Comparison of ENCODE assay signal across 8 mouse cellular contexts in the genomic region with DNA sequence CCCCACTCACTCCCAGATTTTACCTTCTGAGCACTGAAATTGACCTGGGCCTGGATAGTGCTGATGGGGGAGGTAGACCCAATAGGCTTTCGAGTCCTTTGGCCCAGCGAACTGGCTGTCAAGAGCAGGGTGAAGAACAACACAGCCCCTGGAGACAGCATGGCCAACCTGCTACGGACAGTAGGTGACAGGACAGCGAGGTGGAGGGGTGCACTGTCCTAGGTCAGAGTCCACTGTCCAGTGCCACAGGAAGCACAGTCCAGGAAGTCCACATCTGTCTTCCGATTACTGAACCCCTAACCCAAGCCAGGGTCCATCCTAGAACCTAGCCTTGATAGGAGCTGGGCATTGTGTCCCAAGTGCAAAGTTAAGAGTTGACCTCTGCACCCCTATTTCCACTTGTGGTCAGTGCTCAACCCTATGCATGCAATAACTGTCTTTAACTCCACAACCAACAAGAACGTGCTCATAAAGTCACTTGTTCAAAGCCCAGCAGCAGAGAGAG. TPM values are rescaled to one million over a fixed set of nuclear protein-coding genes. Genes with fewer than 3 reads are reported as not detected.
DNase-seq lines count a peak whose midpoint lies in the region; ATAC-seq and TF ChIP-seq lines count a peak whose summit lies in the region.

No protein-coding gene starts in this region.

- WGBS in forebrain, embryonic 16.5 days, result 65% methylated on average over 6 of the region's 6 CpGs
- WGBS in limb, embryonic 15.5 days, result 69% methylated on average over 6 of the region's 6 CpGs
- WGBS in stomach, embryonic 16.5 days, result 64% methylated on average over 6 of the region's 6 CpGs

- peak overlapping the region; percentile 68 for H3K4me2 ChIP-seq in forebrain, embryonic 16.5 days (ENCODE audit: low read length)
- peak overlapping the region; percentile 65 for H3K4me2 ChIP-seq in limb, embryonic 15.5 days
- H3K4me2 ChIP-seq in stomach, embryonic 16.5 days (ENCODE audit: low read depth, low read length), result peak overlapping the region; percentile 54

- ATAC-seq in forebrain, embryonic 16.5 days, result peak; percentile 27
- no peak for ATAC-seq in limb, embryonic 15.5 days (ENCODE audit: insufficient number of reproducible peaks, low FRiP score, low TSS enrichment, low read depth)
- peak; percentile 7; the same call in 1 of the 2 replicates for ATAC-seq in stomach, embryonic 16.5 days (ENCODE audit: insufficient read depth, low FRiP score)

- TF ChIP-seq CTCF in E14TG2a.4 (conservative IDR thresholded peaks at IDR 0.05; ENCODE audit: low read length), result no peak

- peak overlapping the region; percentile 93 for H3K4me3 ChIP-seq in E14TG2a.4 (replicated peaks; ENCODE audit: low read length)
- H3K4me3 ChIP-seq in forebrain, embryonic 16.5 days (replicated peaks; ENCODE audit: low read length), result peak overlapping the region; percentile 85
- H3K4me3 ChIP-seq in limb, embryonic 15.5 days, result peak overlapping the region; percentile 72
- peak overlapping the region; percentile 90 for H3K4me3 ChIP-seq in stomach, embryonic 16.5 days (replicated peaks; ENCODE audit: low read length)

- no peaks in the 10 kb centered on the region for H3K27me3 ChIP-seq in E14TG2a.4 (ENCODE audit: insufficient read depth, low read length)
- no peaks in the 10 kb centered on the region for H3K27me3 ChIP-seq in forebrain, embryonic 16.5 days (replicated peaks; ENCODE audit: control insufficient read depth, insufficient read depth, low read length)
- no peaks in the 10 kb centered on the region for H3K27me3 ChIP-seq in limb, embryonic 15.5 days
- no peaks in the 10 kb centered on the region for H3K27me3 ChIP-seq in stomach, embryonic 16.5 days (ENCODE audit: control insufficient read depth, insufficient read depth, low read length)

- H3K9ac ChIP-seq in forebrain, embryonic 16.5 days (replicated peaks; ENCODE audit: low read depth, low read length), result peak overlapping the region; percentile 59
- H3K9ac ChIP-seq in limb, embryonic 15.5 days, result peak overlapping the region; percentile 40
- H3K9ac ChIP-seq in stomach, embryonic 16.5 days (ENCODE audit: low read length), result peak overlapping the region; percentile 60

- peaks cover 68% of the 10 kb centered on the region for H3K4me1 ChIP-seq in E14TG2a.4 (replicated peaks; ENCODE audit: low read depth, low read length)
- H3K4me1 ChIP-seq in forebrain, embryonic 16.5 days (replicated peaks; ENCODE audit: control insufficient read depth, insufficient read depth, low read length), result peaks cover 13% of the 10 kb centered on the region
- peaks cover 19% of the 10 kb centered on the region for H3K4me1 ChIP-seq in limb, embryonic 15.5 days
- peaks cover 19% of the 10 kb centered on the region for H3K4me1 ChIP-seq in stomach, embryonic 16.5 days (ENCODE audit: control insufficient read depth, insufficient read depth, low read length)

- H3K36me3 ChIP-seq in E14TG2a.4 (ENCODE audit: insufficient read depth, low read length), result peaks cover 25% of the 10 kb centered on the region
- peaks cover 15% of the 10 kb centered on the region for H3K36me3 ChIP-seq in forebrain, embryonic 16.5 days (ENCODE audit: control insufficient read depth, insufficient read depth)
- H3K36me3 ChIP-seq in limb, embryonic 15.5 days, result peaks cover 29% of the 10 kb centered on the region
- peaks cover 8% of the 10 kb centered on the region; the same call in 1 of the 2 replicates for H3K36me3 ChIP-seq in stomach, embryonic 16.5 days (ENCODE audit: control insufficient read depth, insufficient read depth, low read length)

- peak; percentile 4 for DNase-seq in embryo, embryonic 11 days
- DNase-seq in embryo, embryonic 10 days (ENCODE audit: low spot score), result no peak
- no peak for DNase-seq in ovary, postnatal 36 days (ENCODE audit: low spot score)
- no peak for DNase-seq in yolk sac, embryonic 10.5 days (ENCODE audit: low spot score)

- no peak overlapping the region for H3K27ac ChIP-seq in forebrain, embryonic 16.5 days (ENCODE audit: low read length)
- H3K27ac ChIP-seq in limb, embryonic 15.5 days, result peak overlapping the region; percentile 72; the same call in 1 of the 2 replicates
- H3K27ac ChIP-seq in stomach, embryonic 16.5 days (ENCODE audit: low read length), result peak overlapping the region; percentile 39; the same call in 1 of the 2 replicates

- H3K9me3 ChIP-seq in E14TG2a.4 (ENCODE audit: low read length), result no peaks in the 10 kb centered on the region
- H3K9me3 ChIP-seq in forebrain, embryonic 16.5 days (ENCODE audit: control insufficient read depth, low read length), result no peaks in the 10 kb centered on the region
- H3K9me3 ChIP-seq in limb, embryonic 15.5 days, result no peaks in the 10 kb centered on the region
- H3K9me3 ChIP-seq in stomach, embryonic 16.5 days (replicated peaks; ENCODE audit: control insufficient read depth, low read length), result no peaks in the 10 kb centered on the region

RNA-seq across cellular contexts. Expression of a gene that starts 0.4 kb away (rescaled TPM):
- polyA plus RNA-seq in forebrain, embryonic 16.5 days (2015; fragmentation: Nextera tagmentation; extraction: Ambion mirVana), result 133 and 156 TPM in 2 replicates
- 73.0 and 81.4 TPM in 2 replicates for polyA plus RNA-seq in limb, embryonic 15.5 days (2015; fragmentation: Nextera tagmentation; extraction: Ambion mirVana)
- 76.5 and 86.0 TPM in 2 replicates for polyA plus RNA-seq in stomach, embryonic 16.5 days (2015; fragmentation: Nextera tagmentation; extraction: Ambion mirVana)

RNA-seq across cellular contexts. Expression of a gene that starts 1.4 kb away (rescaled TPM):
- polyA plus RNA-seq in forebrain, embryonic 16.5 days (2015; fragmentation: Nextera tagmentation; extraction: Ambion mirVana), result 4.4 and 4.5 TPM in 2 replicates
- 4.6 and 5.6 TPM in 2 replicates for polyA plus RNA-seq in limb, embryonic 15.5 days (2015; fragmentation: Nextera tagmentation; extraction: Ambion mirVana)
- polyA plus RNA-seq in stomach, embryonic 16.5 days (2015; fragmentation: Nextera tagmentation; extraction: Ambion mirVana), result 8.9 and 9.5 TPM in 2 replicates

RNA-seq across cellular contexts. Expression of a gene that starts 6.4 kb away (rescaled TPM):
- polyA plus RNA-seq in forebrain, embryonic 16.5 days (2015; fragmentation: Nextera tagmentation; extraction: Ambion mirVana), result not detected in 2 replicates
- polyA plus RNA-seq in limb, embryonic 15.5 days (2015; fragmentation: Nextera tagmentation; extraction: Ambion mirVana), result not detected in 2 replicates
- not detected in 2 replicates for polyA plus RNA-seq in stomach, embryonic 16.5 days (2015; fragmentation: Nextera tagmentation; extraction: Ambion mirVana)

RNA-seq across cellular contexts. Expression of a gene that starts 30.3 kb away (rescaled TPM):
- polyA plus RNA-seq in forebrain, embryonic 16.5 days (2015; fragmentation: Nextera tagmentation; extraction: Ambion mirVana), result 212 and 217 TPM in 2 replicates
- polyA plus RNA-seq in limb, embryonic 15.5 days (2015; fragmentation: Nextera tagmentation; extraction: Ambion mirVana), result 4.1 and 9.1 TPM in 2 replicates
- 6.1 and 6.7 TPM in 2 replicates for polyA plus RNA-seq in stomach, embryonic 16.5 days (2015; fragmentation: Nextera tagmentation; extraction: Ambion mirVana)

RNA-seq across cellular contexts. Expression of a gene that starts 39.2 kb away (rescaled TPM):
- 89.2 and 108 TPM in 2 replicates for polyA plus RNA-seq in forebrain, embryonic 16.5 days (2015; fragmentation: Nextera tagmentation; extraction: Ambion mirVana)
- polyA plus RNA-seq in limb, embryonic 15.5 days (2015; fragmentation: Nextera tagmentation; extraction: Ambion mirVana), result 49.9 and 56.9 TPM in 2 replicates
- polyA plus RNA-seq in stomach, embryonic 16.5 days (2015; fragmentation: Nextera tagmentation; extraction: Ambion mirVana), result 44.1 and 49.4 TPM in 2 replicates
